Comparison of ENCODE assay signal across 13 mouse cellular contexts in the genomic region with DNA sequence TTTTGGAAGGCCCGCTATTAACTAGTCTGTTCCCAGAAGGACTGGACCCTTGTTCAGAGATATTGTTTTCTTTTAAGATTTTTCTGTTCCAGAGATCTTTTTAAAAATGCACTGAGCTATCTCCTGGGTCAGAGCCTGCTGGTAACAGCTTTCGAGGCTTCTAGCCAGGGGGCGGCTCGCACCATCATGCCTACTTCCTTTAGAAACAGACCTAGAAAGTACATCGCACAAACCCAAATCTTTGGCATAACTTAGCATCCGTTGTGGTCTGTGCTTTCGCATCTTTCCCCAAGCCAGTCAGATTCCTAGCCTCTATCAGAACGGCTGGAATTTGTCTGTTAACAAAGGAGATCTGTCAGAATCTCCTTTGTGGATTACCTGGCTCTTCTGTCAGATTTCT.
DNase-seq lines count a peak whose midpoint lies in the region; ATAC-seq lines count a peak whose summit lies in the region.
"Had no signal": no experiment of that assay in that cellular context is flagged by ENCODE, and none has a peak within 500 bp of the region (broad histone marks: within the 10 kb centered on the region; RNA-seq: fewer than 3 reads in every experiment).

No protein-coding gene starts in this region.

- H3K4me3 ChIP-seq in kidney, embryonic 15.5 days (replicated peaks), result no peak overlapping the region
- H3K4me3 ChIP-seq in midbrain, embryonic 13.5 days (replicated peaks), result no peak overlapping the region
- H3K4me3 ChIP-seq in midbrain, embryonic 10.5 days, result no peak overlapping the region
- 0 out of 4 replicates have a peak overlapping the region, but pooled peaks of 1 of the 2 experiments have one; percentile 2 for H3K4me3 ChIP-seq in heart, embryonic 14.5 days (ENCODE audit: control insufficient read depth in 1 of 2, insufficient read depth in 1 of 2, low read depth in 1 of 2, low read length in 2 of 2)
- H3K4me3 ChIP-seq in midbrain, embryonic 16.5 days (ENCODE audit: low read depth, low read length), result no peak overlapping the region
- H3K4me3 ChIP-seq: liver, embryonic 13.5 days had no signal

- H3K27me3 ChIP-seq in kidney, embryonic 15.5 days, result no peaks in the 10 kb centered on the region
- H3K27me3 ChIP-seq in midbrain, embryonic 13.5 days, result no peaks in the 10 kb centered on the region
- H3K27me3 ChIP-seq in midbrain, embryonic 10.5 days (ENCODE audit: low read depth, poor library complexity, severe bottlenecking), result no peaks in the 10 kb centered on the region
- H3K27me3 ChIP-seq in heart, embryonic 14.5 days (ENCODE audit: control insufficient read depth, insufficient read depth, low read length), result no peaks in the 10 kb centered on the region
- H3K27me3 ChIP-seq in midbrain, embryonic 16.5 days (ENCODE audit: control insufficient read depth, insufficient read depth, low read depth, low read length), result no peaks in the 10 kb centered on the region
- H3K27me3 ChIP-seq: liver, embryonic 13.5 days had no signal

- peak overlapping the region; percentile 77 for H3K27ac ChIP-seq in kidney, embryonic 15.5 days
- H3K27ac ChIP-seq in midbrain, embryonic 13.5 days, result no peak overlapping the region
- H3K27ac ChIP-seq in midbrain, embryonic 10.5 days (replicated peaks), result no peak overlapping the region
- peak overlapping the region; percentile 66 to 73 for H3K27ac ChIP-seq in heart, embryonic 14.5 days (replicated peaks in 1 of 2; ENCODE audit: control insufficient read depth in 1 of 2, insufficient read depth in 1 of 2, low read depth in 2 of 2, low read length in 2 of 2)
- H3K27ac ChIP-seq in midbrain, embryonic 16.5 days (ENCODE audit: low read length), result no peak overlapping the region
- H3K27ac ChIP-seq: hindbrain, postnatal 0 days had no signal

- H3K9me3 ChIP-seq in kidney, embryonic 15.5 days (replicated peaks), result no peaks in the 10 kb centered on the region
- no peaks in the 10 kb centered on the region for H3K9me3 ChIP-seq in midbrain, embryonic 13.5 days
- no peaks in the 10 kb centered on the region for H3K9me3 ChIP-seq in midbrain, embryonic 10.5 days (replicated peaks)
- H3K9me3 ChIP-seq in heart, embryonic 14.5 days (ENCODE audit: control insufficient read depth, low read length), result no peaks in the 10 kb centered on the region
- no peaks in the 10 kb centered on the region for H3K9me3 ChIP-seq in midbrain, embryonic 16.5 days (replicated peaks; ENCODE audit: control insufficient read depth, low read length, poor library complexity, severe bottlenecking)
- H3K9me3 ChIP-seq: liver, embryonic 13.5 days had no signal

- no peak for ATAC-seq in kidney, embryonic 15.5 days (replicated peaks; ENCODE audit: low FRiP score)
- no peak for ATAC-seq in midbrain, embryonic 13.5 days
- no peak for ATAC-seq in heart, embryonic 14.5 days (ENCODE audit: insufficient number of reproducible peaks, insufficient read depth, low FRiP score, low read depth)
- no peak for ATAC-seq in midbrain, embryonic 16.5 days
- ATAC-seq: forebrain, embryonic 14.5 days; hindbrain, postnatal 0 days had no signal

- peak overlapping the region; percentile 21 for H3K4me2 ChIP-seq in kidney, embryonic 15.5 days
- no peak overlapping the region for H3K4me2 ChIP-seq in midbrain, embryonic 13.5 days (replicated peaks)
- H3K4me2 ChIP-seq in heart, embryonic 14.5 days (ENCODE audit: low read length), result peak overlapping the region; percentile 39
- H3K4me2 ChIP-seq in midbrain, embryonic 16.5 days (ENCODE audit: low read length), result no peak overlapping the region
- H3K4me2 ChIP-seq: liver, embryonic 13.5 days had no signal

- H3K4me1 ChIP-seq in kidney, embryonic 15.5 days, result peaks cover 32% of the 10 kb centered on the region
- H3K4me1 ChIP-seq in midbrain, embryonic 13.5 days (replicated peaks), result peaks cover 54% of the 10 kb centered on the region
- H3K4me1 ChIP-seq in midbrain, embryonic 10.5 days, result peaks cover 25% of the 10 kb centered on the region
- peaks cover 16 to 21% of the 10 kb centered on the region in 2 experiments for H3K4me1 ChIP-seq in heart, embryonic 14.5 days (ENCODE audit: control insufficient read depth in 2 of 2, insufficient read depth in 2 of 2, low read length in 2 of 2)
- peaks cover 29% of the 10 kb centered on the region for H3K4me1 ChIP-seq in midbrain, embryonic 16.5 days (ENCODE audit: control insufficient read depth, insufficient read depth, low read length)
- H3K4me1 ChIP-seq: liver, embryonic 13.5 days had no signal

- 76% methylated on average over 8 of the region's 8 CpGs for WGBS in kidney, embryonic 15.5 days
- WGBS in midbrain, embryonic 13.5 days, result 78% methylated on average over 8 of the region's 8 CpGs
- WGBS in midbrain, embryonic 10.5 days, result 86% methylated on average over 8 of the region's 8 CpGs
- WGBS in heart, embryonic 14.5 days, result 45% methylated on average over 8 of the region's 8 CpGs
- 69% methylated on average over 8 of the region's 8 CpGs for WGBS in midbrain, embryonic 16.5 days

- H3K36me3 ChIP-seq in kidney, embryonic 15.5 days, result peaks cover 10% of the 10 kb centered on the region
- H3K36me3 ChIP-seq in midbrain, embryonic 13.5 days, result peaks cover 13% of the 10 kb centered on the region
- no peaks in the 10 kb centered on the region for H3K36me3 ChIP-seq in midbrain, embryonic 10.5 days
- H3K36me3 ChIP-seq in heart, embryonic 14.5 days (ENCODE audit: control insufficient read depth, insufficient read depth, low read length), result no peaks in the 10 kb centered on the region
- peaks cover 7% of the 10 kb centered on the region; the same call in 1 of the 2 replicates for H3K36me3 ChIP-seq in midbrain, embryonic 16.5 days (ENCODE audit: control insufficient read depth, insufficient read depth, low read length)
- H3K36me3 ChIP-seq: liver, embryonic 13.5 days had no signal

- no peak overlapping the region for H3K9ac ChIP-seq in kidney, embryonic 15.5 days
- H3K9ac ChIP-seq in midbrain, embryonic 13.5 days (replicated peaks), result peak overlapping the region; percentile 34; the same call in 1 of the 2 replicates
- H3K9ac ChIP-seq in heart, embryonic 14.5 days (ENCODE audit: low read length), result no peak overlapping the region
- 0 out of 2 replicates have a peak overlapping the region, but pooled peaks have one; percentile 7 for H3K9ac ChIP-seq in midbrain, embryonic 16.5 days (ENCODE audit: low read depth, low read length)
- H3K9ac ChIP-seq: liver, embryonic 13.5 days had no signal

- no peak for DNase-seq in kidney, postnatal 25 days
- no peak for DNase-seq in midbrain, embryonic 10.5 days (ENCODE audit: low spot score)
- no peak for DNase-seq in thymus, postnatal 0 days (ENCODE audit: low spot score)
- DNase-seq: adrenal gland, adult 2 months; cerebellum, postnatal 10 days; gastrocnemius, postnatal 14 days; liver, embryonic 13.5 days had no signal

Comparison
In these comparisons a context has a peak if more than half of its experiments do, and no peak if none do; other contexts are left out.
1. H3K27ac ChIP-seq: peak in kidney, embryonic 15.5 days (single experiment) and heart, embryonic 14.5 days (2 of 2); none in midbrain, embryonic 13.5 days (single experiment), midbrain, embryonic 10.5 days (single experiment) and midbrain, embryonic 16.5 days (single experiment).
2. H3K4me2 ChIP-seq: peak in kidney, embryonic 15.5 days (single experiment) and heart, embryonic 14.5 days (single experiment); none in midbrain, embryonic 13.5 days (single experiment) and midbrain, embryonic 16.5 days (single experiment).
3. H3K9ac ChIP-seq: peak in midbrain, embryonic 13.5 days (single experiment) and midbrain, embryonic 16.5 days (single experiment); none in kidney, embryonic 15.5 days (single experiment) and heart, embryonic 14.5 days (single experiment).